Mouse (Mus musculus): ENCODE results near the gene Ccm2l. TPM values are rescaled to one million over a fixed set of nuclear protein-coding genes. Genes with fewer than 3 reads are reported as not detected.

Ccm2l gene
- polyA plus RNA-seq, 1 experiment from 2014 or later, result 2.6 TPM

Other genes with a start within 250 kb of the Ccm2l start
- gene Bcl2l1, start 234.2 kb upstream of the Ccm2l start, polyA plus RNA-seq (2016; fragmentation: Nextera tagmentation; extraction: Ambion mirVana), result 156 and 168 TPM in 2 replicates
- 109 and 113 TPM in 2 replicates for gene Tpx2, start 218.0 kb upstream of the Ccm2l start, polyA plus RNA-seq (2016; fragmentation: Nextera tagmentation; extraction: Ambion mirVana)
- gene Mylk2, start 154.6 kb upstream of the Ccm2l start, polyA plus RNA-seq (2016; fragmentation: Nextera tagmentation; extraction: Ambion mirVana), result not detected in 2 replicates
- 2.4 and 2.6 TPM in 2 replicates for gene Foxs1, start 132.7 kb upstream of the Ccm2l start, polyA plus RNA-seq (2016; fragmentation: Nextera tagmentation; extraction: Ambion mirVana)
- 1.2 and 1.4 TPM in 2 replicates for gene Dusp15, start 114.3 kb upstream of the Ccm2l start, polyA plus RNA-seq (2016; fragmentation: Nextera tagmentation; extraction: Ambion mirVana)
- gene Ttll9, start 103.5 kb upstream of the Ccm2l start, polyA plus RNA-seq (2016; fragmentation: Nextera tagmentation; extraction: Ambion mirVana), result 1.4 and 1.7 TPM in 2 replicates
- 128 and 129 TPM in 2 replicates for gene Pdrg1, start 50.5 kb upstream of the Ccm2l start, polyA plus RNA-seq (2016; fragmentation: Nextera tagmentation; extraction: Ambion mirVana)
- 0.97 and 1.5 TPM in 2 replicates for gene Xkr7, start 34.1 kb upstream of the Ccm2l start, polyA plus RNA-seq (2016; fragmentation: Nextera tagmentation; extraction: Ambion mirVana)
- gene Hck, start 42.5 kb downstream of the Ccm2l start, polyA plus RNA-seq (2016; fragmentation: Nextera tagmentation; extraction: Ambion mirVana), result 1.8 and 2.4 TPM in 2 replicates
- gene Tm9sf4, start 95.3 kb downstream of the Ccm2l start, polyA plus RNA-seq (2016; fragmentation: Nextera tagmentation; extraction: Ambion mirVana), result 84.0 and 90.2 TPM in 2 replicates
- gene Tspyl3, start 159.5 kb downstream of the Ccm2l start, polyA plus RNA-seq (2016; fragmentation: Nextera tagmentation; extraction: Ambion mirVana), result 10.4 and 11.7 TPM in 2 replicates
- gene Plagl2, start 175.5 kb downstream of the Ccm2l start, polyA plus RNA-seq (2016; fragmentation: Nextera tagmentation; extraction: Ambion mirVana), result 20.4 and 23.7 TPM in 2 replicates
- 6.2 and 6.4 TPM in 2 replicates for gene Pofut1, start 175.6 kb downstream of the Ccm2l start, polyA plus RNA-seq (2016; fragmentation: Nextera tagmentation; extraction: Ambion mirVana)
- 12.4 and 12.5 TPM in 2 replicates for gene Kif3b, start 225.5 kb downstream of the Ccm2l start, polyA plus RNA-seq (2016; fragmentation: Nextera tagmentation; extraction: Ambion mirVana)